Mouse (Mus musculus): ENCODE data around the gene Prol1. TPM values are rescaled to one million over a fixed set of nuclear protein-coding genes. Genes with fewer than 3 reads are reported as not detected.
"Not testable (repeated sequence)": the region's sequence is repeated elsewhere in the genome, so short reads cannot be mapped to it uniquely, and the experiment has no call there.

The Prol1 gene
- not detected in 2 replicates for polyA plus RNA-seq (2015; fragmentation: Nextera tagmentation; extraction: Ambion mirVana)

DNA sequence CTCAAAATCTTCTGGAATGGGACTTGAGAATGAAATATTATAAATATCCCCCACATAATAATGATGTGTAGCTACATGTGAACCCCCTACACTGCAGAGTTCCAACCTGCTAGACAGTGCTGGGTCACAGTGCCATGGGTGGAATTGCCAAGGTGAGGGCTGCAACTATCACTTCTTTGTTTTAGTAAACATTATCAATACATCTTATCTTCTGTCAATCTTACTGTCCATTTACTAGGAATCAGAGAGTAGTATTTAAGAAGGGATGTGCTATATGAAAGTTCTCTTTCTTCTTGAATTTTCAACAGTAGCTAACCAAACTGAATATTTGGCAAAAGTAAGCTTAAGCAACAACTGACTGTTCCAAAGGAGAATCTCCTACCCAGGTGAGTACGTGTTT is at the start of gene Prol1:
TSS of gene Prol1 (plus strand) at position 301 of the 400 bp plus-strand sequence.
- DNase-seq (ENCODE audit: low spot score) (no peak), ATAC-seq (no peak)
- no peak for TF ChIP-seq EP300 (IDR thresholded peaks at IDR 0.05)
- TF ChIP-seq CTCF (IDR thresholded peaks at IDR 0.05) = no peak
- Histone ChIP-seq H3K36me3 (ENCODE audit: insufficient read depth, low read length) (no peaks in the 10 kb centered on the region), H3K4me1 (ENCODE audit: insufficient read depth, low read depth, low read length) (no peaks in the 10 kb centered on the region), H3K4me2 (replicated peaks; ENCODE audit: low read depth, low read length) (no peak within 1 kb of the TSS), H3K9me3 (ENCODE audit: low read length) (no peaks in the 10 kb centered on the region), H3K9ac (replicated peaks; ENCODE audit: low read depth) (no peak within 1 kb of the TSS), H3K27me3 (replicated peaks; ENCODE audit: insufficient read depth, low read length) (no peaks in the 10 kb centered on the region), H3K4me3 (ENCODE audit: low read depth, low read length) (no peak within 1 kb of the TSS), H3K27ac (ENCODE audit: low read length) (no peak within 1 kb of the TSS)
- 93% methylated on average over 1 of the region's 1 CpGs for WGBS

DNA sequence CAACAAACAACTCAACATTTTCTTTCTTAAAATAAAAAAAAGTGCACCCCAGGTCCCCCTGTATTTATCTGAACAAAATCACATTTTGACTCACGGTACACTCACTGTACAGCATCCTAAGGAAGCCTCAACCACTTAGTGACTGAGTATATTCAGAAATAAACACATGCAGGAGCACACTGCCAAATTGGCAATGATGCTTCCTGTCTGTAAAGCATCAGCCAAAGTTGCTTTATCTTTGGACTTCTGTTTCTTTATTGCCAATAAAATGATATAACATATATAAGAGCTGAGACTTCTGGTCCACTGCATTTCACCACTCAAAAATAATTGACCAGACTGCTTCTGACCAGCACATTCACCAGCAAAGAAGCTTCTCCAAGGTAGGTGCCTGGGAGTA is 48.5 kb upstream of the Prol1 start, which contains the start of gene Gm7714:
TSS of gene Gm7714 (plus strand) at position 301 of the 400 bp plus-strand sequence.
- Histone ChIP-seq H3K27ac (ENCODE audit: low read length) (no peak within 1 kb of the TSS), H3K36me3 (ENCODE audit: insufficient read depth, low read length) (no peaks in the 10 kb centered on the region), H3K9ac (replicated peaks; ENCODE audit: low read depth) (no peak within 1 kb of the TSS), H3K9me3 (ENCODE audit: low read length) (no peaks in the 10 kb centered on the region), H3K27me3 (replicated peaks; ENCODE audit: insufficient read depth, low read length) (no peaks in the 10 kb centered on the region), H3K4me1 (ENCODE audit: insufficient read depth, low read depth, low read length) (no peaks in the 10 kb centered on the region), H3K4me3 (ENCODE audit: low read depth, low read length) (no peak within 1 kb of the TSS), H3K4me2 (replicated peaks; ENCODE audit: low read depth, low read length) (no peak within 1 kb of the TSS)
- ATAC-seq (no peak), DNase-seq (ENCODE audit: low spot score) (no peak)
- 62% methylated on average over 1 of the region's 1 CpGs for WGBS
- TF ChIP-seq EP300 (IDR thresholded peaks at IDR 0.05) (no peak), CTCF (IDR thresholded peaks at IDR 0.05) (no peak)

DNA sequence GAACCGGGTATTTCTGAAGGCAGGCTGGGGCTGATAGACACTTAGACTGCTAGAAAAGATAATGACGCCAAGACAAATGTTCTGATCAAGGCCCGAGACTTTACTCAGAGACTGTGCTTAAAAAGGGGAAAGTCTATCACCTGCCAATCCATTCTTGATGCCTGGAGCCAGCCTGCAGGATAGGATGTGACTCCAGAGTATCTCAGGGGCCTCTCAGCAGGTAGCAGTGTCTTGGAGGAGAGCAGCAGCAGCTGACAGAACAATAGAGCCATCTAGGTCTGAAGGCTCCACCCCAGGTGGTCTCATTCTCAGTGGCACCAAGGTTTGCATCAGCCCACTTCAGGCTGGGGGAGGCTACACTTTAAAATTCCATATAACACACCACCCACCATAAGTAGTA is 5.8 kb upstream of the Prol1 start:
- not testable (repeated sequence) for H3K9me3 ChIP-seq (ENCODE audit: low read length); H3K4me2 ChIP-seq (replicated peaks; ENCODE audit: low read depth, low read length); H3K9ac ChIP-seq (replicated peaks; ENCODE audit: low read depth); H3K4me3 ChIP-seq (ENCODE audit: low read depth, low read length); H3K27ac ChIP-seq (ENCODE audit: low read length); DNase-seq (ENCODE audit: low spot score); H3K27me3 ChIP-seq (replicated peaks; ENCODE audit: insufficient read depth, low read length); H3K36me3 ChIP-seq (ENCODE audit: insufficient read depth, low read length); ATAC-seq; H3K4me1 ChIP-seq (ENCODE audit: insufficient read depth, low read depth, low read length)
- WGBS = 62% methylated on average over 3 of the region's 3 CpGs

DNA sequence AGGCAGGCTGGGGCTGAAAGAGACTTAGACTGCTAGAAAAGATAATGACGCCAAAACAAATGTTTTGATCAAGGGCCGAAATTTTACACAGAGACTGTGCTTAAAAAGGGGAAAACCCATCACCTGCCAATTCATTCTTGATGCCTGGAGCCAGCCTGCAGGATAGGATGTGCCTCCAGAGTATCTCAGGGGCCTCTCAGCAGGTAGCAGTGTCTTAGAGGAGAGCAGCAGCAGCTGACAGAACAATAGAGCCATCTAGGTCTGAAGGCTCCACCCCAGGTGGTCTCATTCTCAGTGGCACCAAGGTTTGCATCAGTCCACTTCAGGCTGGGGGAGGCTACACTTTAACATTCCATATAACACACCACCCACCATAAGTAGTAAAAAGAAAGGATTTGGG is 31.4 kb downstream of the Prol1 start:
- H3K27me3 ChIP-seq (replicated peaks; ENCODE audit: insufficient read depth, low read length); H3K27ac ChIP-seq (ENCODE audit: low read length); H3K4me1 ChIP-seq (ENCODE audit: insufficient read depth, low read depth, low read length); H3K9me3 ChIP-seq (ENCODE audit: low read length); H3K9ac ChIP-seq (replicated peaks; ENCODE audit: low read depth); H3K36me3 ChIP-seq (ENCODE audit: insufficient read depth, low read length); ATAC-seq; DNase-seq (ENCODE audit: low spot score); H3K4me2 ChIP-seq (replicated peaks; ENCODE audit: low read depth, low read length); H3K4me3 ChIP-seq (ENCODE audit: low read depth, low read length): not testable (repeated sequence)
- WGBS = 60% methylated on average over 2 of the region's 2 CpGs

DNA sequence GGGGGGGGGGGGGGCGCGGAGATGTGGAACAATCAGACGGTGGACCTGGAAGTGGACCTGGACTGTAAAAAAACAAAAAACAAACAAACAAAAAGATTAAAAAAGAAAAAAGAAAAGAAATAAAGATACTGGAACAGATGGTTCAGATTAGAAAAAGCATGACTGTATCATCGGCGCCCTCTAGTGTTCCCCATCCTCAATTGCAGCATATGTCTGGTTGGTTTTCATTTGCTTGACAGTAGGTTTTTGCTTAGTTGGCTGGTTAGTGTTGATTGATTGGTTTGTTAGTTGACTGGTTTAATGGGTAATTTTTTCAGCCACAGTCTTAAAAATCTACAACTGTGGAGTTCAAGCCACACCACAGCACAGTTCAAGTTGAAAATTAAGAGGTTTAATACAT is 47.7 kb downstream of the Prol1 start:
- TF ChIP-seq CTCF (IDR thresholded peaks at IDR 0.05) = peak; percentile 63
- TF ChIP-seq EP300 (IDR thresholded peaks at IDR 0.05) = no peak
- ATAC-seq = no peak
- Histone ChIP-seq H3K9me3 (ENCODE audit: low read length) (no peaks in the 10 kb centered on the region), H3K4me2 (replicated peaks; ENCODE audit: low read depth, low read length) (no peak overlapping the region), H3K4me3 (ENCODE audit: low read depth, low read length) (no peak overlapping the region), H3K27me3 (replicated peaks; ENCODE audit: insufficient read depth, low read length) (no peaks in the 10 kb centered on the region), H3K4me1 (ENCODE audit: insufficient read depth, low read depth, low read length) (no peaks in the 10 kb centered on the region), H3K36me3 (ENCODE audit: insufficient read depth, low read length) (no peaks in the 10 kb centered on the region), H3K9ac (replicated peaks; ENCODE audit: low read depth) (no peak overlapping the region), H3K27ac (ENCODE audit: low read length) (no peak overlapping the region)
- WGBS = 7% methylated on average over 5 of the region's 5 CpGs
- peak; percentile 36 for DNase-seq (ENCODE audit: low spot score)

DNA sequence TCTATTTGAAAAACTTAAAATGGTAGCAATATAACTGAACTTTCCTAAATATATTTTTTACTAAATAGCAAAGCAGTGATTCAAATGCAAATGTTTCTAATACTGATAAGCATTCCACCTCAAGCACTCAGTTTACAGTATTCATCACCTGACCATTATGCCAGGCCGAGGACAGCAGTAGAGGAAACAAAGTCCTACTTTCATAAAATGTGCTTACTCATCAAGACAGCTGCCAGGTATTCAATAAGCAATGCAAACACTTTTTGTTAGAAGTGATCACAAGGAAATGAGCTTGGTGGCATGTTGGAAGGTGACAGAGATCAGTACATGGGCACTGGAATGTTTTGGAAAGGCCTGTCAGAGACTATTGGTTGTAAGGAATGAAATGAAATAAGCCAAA is 49.8 kb downstream of the Prol1 start:
- Histone ChIP-seq H3K4me2 (replicated peaks; ENCODE audit: low read depth, low read length) (no peak overlapping the region), H3K4me1 (ENCODE audit: insufficient read depth, low read depth, low read length) (no peaks in the 10 kb centered on the region), H3K9ac (replicated peaks; ENCODE audit: low read depth) (no peak overlapping the region), H3K27me3 (replicated peaks; ENCODE audit: insufficient read depth, low read length) (no peaks in the 10 kb centered on the region), H3K36me3 (ENCODE audit: insufficient read depth, low read length) (no peaks in the 10 kb centered on the region), H3K9me3 (ENCODE audit: low read length) (no peaks in the 10 kb centered on the region), H3K27ac (ENCODE audit: low read length) (no peak overlapping the region), H3K4me3 (ENCODE audit: low read depth, low read length) (no peak overlapping the region)
- WGBS = 61% methylated on average over 1 of the region's 1 CpGs
- DNase-seq (ENCODE audit: low spot score) = no peak
- TF ChIP-seq EP300 (IDR thresholded peaks at IDR 0.05) (no peak), CTCF (IDR thresholded peaks at IDR 0.05) (no peak)
- no peak for ATAC-seq

DNA sequence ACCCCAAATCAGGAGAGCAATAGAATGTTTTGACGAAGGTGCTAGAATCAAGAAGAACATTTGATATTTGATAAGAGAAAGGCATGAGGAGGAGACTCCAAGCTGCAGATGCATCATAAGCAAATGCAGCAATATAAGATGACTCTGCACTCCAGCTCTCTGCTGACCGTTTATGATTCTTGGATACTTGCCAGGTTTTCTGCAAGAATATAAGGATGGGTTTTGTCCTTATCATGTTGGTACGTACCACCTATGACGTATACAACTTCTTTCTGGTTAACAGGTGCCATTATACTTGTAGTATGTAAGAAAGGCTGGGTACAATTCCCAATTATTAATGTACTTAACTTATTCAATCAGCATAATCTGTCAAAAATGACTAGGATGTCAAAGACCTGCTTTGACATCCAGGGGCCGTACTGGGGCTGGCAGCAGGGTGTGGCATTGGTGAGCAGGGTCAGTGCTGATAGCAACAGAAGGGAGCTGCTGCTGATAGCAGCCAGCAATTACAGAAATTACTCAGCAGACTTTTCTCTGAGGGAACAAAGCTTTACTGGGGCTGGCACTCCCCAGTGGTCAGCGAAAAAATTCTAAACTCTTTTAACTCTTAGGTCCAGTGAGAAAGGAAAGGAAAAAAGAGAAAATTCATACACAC is 53.6 kb downstream of the Prol1 start:
- H3K36me3 ChIP-seq (ENCODE audit: insufficient read depth, low read length) = no peaks in the 10 kb centered on the region
- H3K9ac ChIP-seq (replicated peaks; ENCODE audit: low read depth) = no peak overlapping the region
- no peak for ATAC-seq
- H3K4me3 ChIP-seq (ENCODE audit: low read depth, low read length) = no peak overlapping the region
- H3K4me1 ChIP-seq (ENCODE audit: insufficient read depth, low read depth, low read length) = no peaks in the 10 kb centered on the region
- 56% methylated on average over 6 of the region's 6 CpGs for WGBS
- no peaks in the 10 kb centered on the region for H3K9me3 ChIP-seq (ENCODE audit: low read length)
- TF ChIP-seq CTCF (IDR thresholded peaks at IDR 0.05) (no peak), EP300 (IDR thresholded peaks at IDR 0.05) (no peak)
- H3K27ac ChIP-seq (ENCODE audit: low read length) = no peak overlapping the region
- no peak overlapping the region for H3K4me2 ChIP-seq (replicated peaks; ENCODE audit: low read depth, low read length)
- H3K27me3 ChIP-seq (replicated peaks; ENCODE audit: insufficient read depth, low read length) = no peaks in the 10 kb centered on the region
- DNase-seq (ENCODE audit: low spot score) = no peak
